Mouse (Mus musculus) kidney, postnatal 4 days (tissue): ENCODE measurements around the gene Zfp786.

Experiments used
- DNase-seq, 2 experiments: peaks; one replicate each; pipeline ENCODE4 v3.0.0; 2021; ENCODE audit warnings: mixed read lengths in 2 of 2

Gene Zfp786

DNA sequence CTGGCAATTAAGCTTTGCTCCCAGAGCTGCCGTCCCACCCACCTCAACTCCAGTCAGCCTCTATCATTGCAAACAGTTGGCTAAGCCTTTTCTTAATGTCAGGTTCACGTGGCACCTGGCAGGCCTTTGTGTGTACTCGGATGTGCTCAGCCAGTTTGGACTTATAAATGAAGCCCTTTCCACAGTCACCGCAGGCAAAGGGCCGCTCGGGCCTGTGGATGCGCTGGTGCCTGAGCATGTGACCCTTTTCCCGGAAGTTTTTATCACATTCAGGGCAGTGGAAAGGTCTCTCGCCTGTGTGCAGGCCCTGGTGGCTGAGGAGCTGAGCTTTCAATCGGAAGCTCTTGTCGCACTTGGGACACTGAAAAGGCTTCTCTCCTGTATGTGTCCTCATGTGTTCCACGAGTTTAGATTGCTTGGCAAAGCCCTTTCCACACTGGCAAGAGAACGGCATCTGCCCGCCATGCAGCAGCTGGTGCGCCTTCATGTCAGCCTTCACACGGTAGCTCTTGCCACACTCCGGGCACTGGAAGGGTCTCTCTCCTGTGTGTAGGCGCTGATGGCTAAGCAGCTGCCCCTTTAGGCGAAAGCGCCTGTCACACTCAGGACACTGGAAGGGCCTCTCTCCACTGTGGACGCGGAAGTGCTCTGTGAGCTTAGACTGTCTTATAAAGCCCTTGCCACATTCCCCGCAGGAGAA lies 10.9 kb downstream of the Zfp786 start:
- DNase-seq = no peak

DNA sequence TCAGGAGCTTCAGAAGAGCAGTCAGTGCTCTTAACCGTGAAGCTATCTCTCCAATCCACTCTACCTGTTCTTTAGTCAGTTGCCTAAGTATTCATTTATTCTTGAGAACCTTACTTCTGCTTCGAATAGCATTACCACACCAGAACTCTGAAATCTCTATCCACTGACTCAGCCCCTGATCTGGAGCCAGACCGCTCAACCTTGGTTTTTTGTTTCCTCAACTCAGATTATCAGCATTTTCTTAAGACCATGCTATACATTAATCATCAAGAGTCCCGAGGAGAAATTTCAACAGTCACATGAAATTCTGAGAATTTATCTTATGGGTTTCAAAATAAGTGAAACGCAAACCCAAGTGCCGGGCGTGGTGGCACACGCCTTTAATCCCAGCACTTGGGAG lies 11.9 kb downstream of the Zfp786 start:
- DNase-seq = no peak

DNA sequence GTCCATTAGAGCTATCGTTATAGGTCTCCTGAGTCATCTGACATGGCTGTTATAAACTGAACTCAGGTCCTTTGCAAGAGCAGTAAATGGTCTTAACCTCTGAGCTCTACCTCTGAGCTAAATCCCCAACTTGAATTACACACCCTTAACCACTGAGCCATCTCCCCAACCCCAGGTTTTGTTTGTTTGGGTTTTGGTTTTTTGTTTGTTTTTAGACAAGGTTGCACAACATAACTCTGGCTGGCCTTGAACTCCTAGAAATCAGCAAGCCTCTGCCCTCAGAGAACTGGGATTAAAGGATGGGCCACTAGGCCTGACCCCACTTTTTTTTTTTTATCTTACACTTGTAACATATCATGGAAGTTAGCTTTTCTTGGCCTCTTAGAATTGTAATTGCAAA lies 14.5 kb downstream of the Zfp786 start:
- DNase-seq = no peak

DNA sequence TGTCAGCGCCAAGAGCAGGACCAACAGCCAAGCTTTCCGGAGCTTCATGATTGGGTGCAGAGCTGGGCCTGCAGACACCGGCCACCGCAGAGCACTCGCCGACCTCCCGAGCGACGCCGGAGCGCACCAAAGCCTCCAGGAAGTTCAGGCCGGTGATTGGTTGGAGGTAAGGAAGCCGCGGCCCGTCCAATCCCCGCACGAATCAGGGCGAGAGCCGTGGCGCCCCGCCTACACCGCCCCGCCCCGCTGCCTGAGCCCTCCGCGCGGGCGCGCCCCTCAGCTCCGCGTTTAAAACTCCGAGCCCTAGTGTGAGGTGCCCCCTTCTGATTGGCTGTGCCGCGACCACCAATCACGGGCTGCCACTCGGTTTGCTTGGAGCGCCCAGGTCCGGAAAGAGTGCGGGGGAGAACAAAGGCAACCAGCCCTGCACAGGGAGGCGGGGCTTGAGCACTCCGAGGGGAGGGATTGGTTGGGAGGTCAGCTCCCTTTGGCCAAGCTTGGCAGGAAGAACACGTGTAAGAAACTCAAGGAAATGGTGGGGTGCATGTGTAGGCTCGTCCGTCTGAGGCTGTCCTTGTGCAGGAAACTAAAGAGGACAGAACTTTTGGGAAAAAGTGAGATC lies 17.3 kb downstream of the Zfp786 start, which contains the start of gene Pdia4:
Gene Pdia4, minus strand, starts transcription at position 174 of the 622 bp plus-strand sequence.
- DNase-seq = peak; percentile 98 to 99

DNA sequence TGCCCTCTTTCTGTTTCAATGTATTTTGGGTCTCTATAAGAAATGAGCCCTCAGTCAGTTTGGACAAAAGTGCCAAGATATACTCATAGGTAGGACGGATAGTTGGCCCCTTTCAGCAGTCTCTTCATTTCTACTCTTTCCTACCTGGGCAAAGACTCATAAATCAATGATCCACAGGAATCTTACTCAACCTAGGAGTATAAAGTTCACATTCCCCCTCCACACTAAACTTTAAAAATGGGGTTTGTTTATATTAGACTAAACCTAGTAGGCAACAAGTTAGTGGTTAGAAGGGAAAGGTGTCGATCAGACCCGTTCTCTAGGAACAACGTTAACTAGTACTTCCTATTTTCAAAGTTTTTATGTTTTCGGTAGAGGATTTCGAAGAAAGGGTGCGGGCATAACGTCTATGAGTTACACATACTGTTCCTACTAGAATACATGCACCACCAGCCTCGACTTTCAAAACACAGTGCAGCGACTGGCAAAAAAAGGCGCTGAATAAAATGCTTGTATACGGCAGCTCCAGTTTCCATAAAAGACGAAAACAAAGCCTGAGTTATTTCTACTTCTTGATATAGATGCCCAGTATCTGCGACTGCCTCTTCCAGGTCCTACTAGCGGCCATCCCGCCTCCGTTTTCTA lies 18.3 kb downstream of the Zfp786 start:
- no peak for DNase-seq

DNA sequence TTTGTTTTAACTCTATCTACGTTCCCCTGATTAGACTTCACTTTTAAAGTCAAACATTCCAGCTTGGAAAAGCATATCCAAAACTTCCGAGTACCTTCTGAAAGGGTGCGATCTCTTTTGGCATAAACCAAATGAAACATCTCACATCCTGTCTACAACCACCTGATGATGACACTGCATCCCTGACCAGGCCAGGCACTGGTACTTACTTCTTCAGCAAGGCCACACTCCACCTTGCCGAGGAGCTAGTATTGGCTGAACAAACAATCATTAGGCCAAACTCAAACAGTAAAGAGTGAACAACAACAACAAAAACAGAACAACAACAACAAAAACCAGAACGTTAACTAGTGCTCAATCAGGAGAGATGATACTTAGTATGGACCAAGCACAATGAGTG lies 19.3 kb downstream of the Zfp786 start:
- DNase-seq = no peak

DNA sequence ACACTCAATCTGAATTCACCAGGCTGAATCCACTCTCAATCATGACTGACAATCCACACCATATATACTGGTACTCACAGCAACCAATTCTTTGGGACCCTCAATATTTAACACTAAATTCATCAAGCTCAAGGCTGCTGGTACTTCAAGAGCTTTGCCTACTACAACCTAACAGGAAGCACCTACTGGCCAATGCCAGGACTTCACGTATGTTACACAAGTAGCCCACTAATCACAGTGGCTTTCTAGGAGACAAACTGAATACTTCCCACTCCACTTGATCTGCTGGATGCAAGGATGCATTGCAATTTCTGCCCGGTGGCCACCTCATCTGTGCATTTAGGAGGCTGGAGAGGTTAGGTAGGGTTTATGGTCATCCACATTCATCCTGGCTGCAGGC lies 20.5 kb downstream of the Zfp786 start:
- DNase-seq = no peak

DNA sequence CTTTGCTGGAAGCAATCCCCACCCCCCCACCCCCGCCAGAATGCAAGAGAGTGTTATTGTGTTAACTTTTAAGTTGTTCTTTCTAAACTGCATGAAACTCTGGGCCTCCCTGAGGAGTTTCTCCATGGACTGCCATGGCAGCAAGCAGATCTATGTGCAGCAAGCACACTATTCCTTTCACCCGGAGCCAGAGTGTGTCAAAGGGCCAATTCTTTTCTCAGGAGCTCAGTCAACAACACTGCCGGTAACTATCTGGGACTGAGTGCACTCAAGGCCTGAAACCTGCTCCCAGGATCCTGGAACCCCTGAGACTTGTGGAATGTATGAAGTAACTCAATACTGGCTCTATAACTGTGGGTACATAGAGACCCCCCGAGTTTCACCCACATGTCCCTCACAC lies 21.6 kb downstream of the Zfp786 start:
- no peak for DNase-seq

DNA sequence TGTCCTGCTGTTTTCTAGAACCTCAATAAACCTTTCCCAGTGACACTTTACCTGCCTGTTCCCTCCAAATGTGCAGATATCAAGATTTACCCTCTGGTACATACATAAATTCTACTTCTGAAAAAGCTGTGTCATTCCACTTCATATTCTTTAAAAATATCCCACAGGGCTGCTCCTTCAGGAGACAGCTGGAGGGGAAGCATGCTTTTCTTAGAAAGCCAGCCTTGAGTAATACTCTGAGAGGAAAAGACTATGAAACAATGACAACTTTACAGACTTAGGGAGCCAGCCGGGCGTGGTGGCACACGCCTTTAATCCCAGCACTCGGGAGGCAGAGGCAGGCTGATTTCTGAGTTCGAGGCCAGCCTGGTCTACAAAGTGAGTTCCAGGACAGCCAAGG lies 22.1 kb downstream of the Zfp786 start:
- no peak for DNase-seq

DNA sequence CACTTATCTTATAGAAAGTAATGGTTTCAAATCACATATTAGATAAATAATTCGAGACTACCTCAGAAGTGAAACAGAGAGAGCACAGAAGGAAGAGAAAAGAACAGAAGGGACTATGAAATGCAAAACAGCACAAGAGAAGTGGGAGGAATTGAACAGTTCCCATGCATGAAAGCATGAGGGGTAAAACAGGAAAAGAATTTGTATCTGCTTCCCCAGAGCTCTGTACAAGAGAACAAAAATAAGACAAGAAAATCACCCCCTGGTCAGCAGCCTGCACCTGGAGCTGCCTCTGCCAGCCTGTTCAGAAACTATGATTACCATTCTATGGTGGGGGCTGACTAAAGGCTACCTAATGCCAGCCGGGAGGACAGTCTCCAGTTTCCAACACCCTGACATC lies 23.2 kb downstream of the Zfp786 start:
- DNase-seq = no peak

DNA sequence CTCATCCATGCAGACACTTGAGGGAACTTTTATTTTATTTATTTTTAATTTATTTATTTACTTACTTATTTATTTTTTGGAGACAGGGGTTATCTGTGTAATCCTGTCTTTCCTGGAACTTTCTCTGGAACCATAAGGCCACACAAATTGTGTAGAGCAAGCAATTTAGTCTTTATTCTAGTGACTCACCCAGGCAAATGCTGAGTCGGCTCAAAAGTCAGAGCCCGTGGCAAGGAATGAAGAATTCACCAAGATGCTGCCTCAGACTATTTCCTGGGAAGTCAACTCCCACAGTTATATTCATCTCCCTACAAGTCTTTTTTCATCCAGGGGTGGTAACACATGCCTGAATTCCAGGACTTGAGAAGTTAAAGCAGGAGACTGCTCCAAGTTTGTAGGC lies 25.1 kb downstream of the Zfp786 start:
- DNase-seq = no peak

DNA sequence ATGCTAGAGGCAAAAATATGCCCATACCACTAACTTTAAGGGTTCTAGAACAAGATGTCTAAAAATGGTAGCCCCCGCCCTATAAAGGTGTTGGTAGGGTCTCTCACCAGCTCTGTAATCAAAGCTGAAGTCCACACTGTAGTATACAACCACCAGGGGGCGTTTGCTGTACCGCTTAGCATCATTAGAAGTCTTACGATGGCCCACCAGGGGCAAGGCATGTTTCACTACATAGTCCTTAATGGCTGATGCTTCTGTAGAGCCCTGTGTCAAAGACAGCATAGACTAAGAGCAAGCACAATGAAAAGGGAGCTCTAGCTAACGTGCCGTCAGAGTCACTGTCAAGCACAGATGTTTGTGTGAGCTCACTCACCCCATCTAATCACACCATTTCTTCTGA lies 31.6 kb downstream of the Zfp786 start:
- DNase-seq = peak; percentile 70 to 78

DNA sequence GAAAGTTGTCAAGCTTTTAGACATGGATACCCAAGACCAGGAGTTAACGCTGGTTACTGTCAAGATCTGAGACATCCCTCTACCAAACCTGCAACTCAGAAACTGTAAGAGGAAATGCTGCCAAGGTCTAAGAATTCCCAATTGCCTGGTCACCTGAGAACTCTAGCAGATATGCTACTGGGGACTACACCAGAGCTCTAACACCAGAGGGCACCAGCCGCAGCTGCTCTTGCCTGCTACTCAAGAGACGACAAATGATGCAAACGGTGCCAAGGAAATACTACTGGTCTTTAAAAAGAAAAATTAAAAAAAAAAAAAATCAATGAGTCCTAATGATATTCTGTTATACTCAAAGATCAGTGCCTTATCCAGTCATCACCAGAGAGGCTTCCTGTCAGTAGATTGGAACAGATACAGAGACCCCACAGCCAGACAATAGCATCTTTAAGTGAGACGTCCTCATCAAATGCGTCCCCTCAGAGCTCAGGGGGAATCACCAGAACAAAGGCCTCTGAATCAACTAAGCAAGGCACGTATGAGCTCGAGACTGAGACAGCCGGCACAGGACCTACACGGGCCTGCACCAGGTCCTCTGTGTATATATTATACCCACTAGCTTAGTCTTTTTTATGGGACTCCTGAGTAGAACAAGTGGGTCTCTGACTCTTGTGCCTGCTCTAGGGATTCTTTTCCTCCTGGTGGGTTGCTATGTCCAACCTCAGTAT lies 36.4 kb downstream of the Zfp786 start:
- DNase-seq = peak; percentile 49 to 69

DNA sequence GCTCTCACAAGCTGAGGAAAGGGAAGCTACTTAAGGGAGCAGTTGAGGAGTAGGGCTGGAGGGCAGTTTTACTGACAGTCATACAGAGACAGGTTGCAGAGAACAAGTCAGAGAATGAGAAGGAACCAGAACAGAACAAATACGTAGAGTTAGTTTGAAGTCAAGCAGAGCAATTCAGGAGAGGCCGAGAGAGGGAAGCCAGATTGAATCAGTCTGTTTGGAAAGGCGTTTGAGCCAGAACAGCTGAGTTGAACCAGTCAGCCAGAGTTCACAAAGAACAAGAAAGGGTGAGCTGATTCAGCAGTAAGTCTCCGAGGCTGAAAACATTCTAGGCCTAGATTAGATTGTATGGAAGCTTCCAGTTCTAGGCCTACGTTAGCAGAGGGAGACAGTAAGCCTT lies 37.4 kb downstream of the Zfp786 start:
- DNase-seq = no peak

DNA sequence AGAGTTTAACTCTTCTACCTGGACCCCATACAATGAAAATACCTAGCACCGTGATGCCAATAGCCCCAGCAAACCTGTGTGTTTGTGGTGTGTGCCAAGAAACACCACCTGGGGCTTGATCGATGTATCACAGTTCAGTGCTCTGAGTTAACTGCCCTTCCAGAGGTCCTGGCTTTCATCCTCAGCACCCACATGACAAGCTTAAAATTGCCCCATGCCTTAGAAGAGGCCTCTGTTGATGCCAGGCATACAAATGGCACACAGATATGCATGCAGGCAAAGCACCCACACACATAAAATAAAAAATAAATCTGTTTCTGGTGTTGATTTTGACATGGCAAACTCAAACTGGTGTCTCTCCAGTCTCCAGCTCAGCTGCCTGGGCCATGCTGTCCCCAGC lies 38.1 kb downstream of the Zfp786 start:
- no peak for DNase-seq

DNA sequence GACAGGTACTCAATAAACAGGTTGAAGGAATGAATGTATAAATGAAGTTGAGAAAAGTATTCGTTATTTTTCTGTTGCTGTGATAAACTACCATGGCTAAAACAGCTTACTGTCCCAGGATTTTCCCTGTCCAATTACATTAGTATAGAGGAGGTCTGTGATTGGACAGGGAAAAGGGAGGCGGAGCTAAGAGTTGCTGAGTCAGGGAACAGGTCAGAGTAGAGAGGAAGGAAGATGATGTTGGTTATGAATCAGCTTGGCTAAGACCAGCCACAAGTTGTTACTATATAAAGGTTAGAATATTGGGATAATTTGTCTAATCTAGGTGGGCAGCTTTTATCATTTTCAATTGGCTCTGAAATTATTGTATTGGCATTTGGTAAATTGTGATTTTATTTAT lies 39.9 kb downstream of the Zfp786 start:
- peak; percentile 39 to 56 for DNase-seq

DNA sequence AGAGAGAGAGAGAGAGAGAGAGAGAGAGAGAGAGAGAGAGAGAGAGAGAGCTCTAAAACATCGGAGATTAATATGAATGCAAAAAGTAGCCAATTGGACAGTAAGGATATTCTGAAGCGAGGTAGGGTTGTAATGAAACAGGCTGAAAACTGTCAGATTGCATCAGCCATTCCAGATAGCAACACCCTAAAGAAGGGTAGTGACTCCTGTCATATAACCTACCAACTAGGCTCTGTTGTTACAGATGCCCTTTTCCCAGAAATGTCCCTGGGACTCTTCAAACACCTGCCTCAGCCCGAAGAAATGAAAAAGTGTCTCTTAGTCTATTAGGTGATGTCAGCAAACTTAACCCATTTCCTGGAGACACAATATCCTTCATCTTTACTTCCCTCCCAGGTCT lies 41.8 kb downstream of the Zfp786 start:
- DNase-seq = no peak

DNA sequence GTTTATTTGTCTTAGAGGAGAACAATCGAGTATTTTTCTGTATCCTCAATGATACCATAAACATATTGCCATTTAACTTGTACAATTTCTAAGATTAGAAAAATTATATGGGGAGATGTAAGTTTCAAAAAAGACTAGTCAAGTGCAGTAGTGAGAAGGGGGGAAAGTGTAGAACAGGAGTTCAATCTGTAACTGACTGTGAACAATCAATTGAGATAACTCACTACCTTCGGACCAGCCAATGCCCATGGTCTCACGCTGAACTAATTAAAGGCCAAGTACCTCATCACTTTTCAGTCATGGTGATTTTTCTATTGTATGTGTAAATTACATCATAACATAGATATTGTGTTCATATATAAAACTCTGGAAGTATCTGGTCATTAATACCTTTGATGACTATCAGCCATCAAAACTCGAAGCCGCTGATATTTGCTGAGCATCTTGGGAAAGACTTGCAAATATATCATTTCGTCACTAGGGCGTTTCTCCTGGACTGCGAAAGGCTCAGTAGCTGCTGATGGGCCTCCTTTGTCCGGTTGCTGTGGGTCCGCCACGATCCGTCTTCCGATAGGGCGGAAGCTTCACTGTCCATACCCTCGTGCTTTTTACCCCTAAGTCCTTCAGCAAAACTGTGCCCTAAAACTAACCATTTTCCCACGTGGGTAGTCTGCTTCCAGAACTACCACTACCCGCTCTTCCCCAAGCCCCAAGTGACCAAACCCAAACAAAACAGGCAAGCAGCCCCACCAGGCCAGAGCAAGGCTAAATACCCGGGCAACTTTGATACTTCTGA lies 42.5 kb downstream of the Zfp786 start:
- DNase-seq = peak; percentile 78 to 88

DNA sequence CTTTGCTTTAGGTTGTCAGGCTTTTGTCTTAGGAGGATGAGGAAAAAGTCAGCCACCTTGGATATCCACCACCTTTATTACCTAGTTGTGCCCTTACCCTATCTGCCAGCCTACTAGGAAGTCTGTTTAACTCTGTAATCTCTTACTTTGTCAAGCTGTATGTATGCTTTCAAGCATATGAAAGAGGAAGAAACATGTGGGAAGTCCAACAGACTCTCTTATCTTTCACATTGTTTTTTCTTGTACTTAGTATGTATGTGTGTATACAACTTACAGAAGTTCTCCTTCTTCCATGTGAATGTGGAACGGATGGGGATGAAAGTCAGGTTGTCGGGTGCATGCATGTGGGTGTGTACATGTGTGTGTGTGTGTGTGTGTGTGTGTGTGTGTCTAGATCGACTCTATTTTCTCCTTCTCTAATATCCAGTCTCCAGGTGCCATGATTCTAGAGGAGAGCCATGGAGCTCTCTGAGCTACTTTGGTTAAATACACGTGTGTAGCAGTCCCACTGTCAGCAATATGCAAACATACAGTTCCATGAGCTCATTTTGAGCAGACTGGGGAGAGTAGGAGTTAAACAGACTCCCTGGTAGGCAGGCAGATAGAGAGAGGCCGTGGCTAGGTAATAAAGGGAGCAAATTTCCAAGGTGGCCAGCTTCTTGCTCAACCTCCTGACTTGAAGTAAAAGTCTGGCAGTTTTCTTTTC lies 45.8 kb downstream of the Zfp786 start:
- no peak for DNase-seq

DNA sequence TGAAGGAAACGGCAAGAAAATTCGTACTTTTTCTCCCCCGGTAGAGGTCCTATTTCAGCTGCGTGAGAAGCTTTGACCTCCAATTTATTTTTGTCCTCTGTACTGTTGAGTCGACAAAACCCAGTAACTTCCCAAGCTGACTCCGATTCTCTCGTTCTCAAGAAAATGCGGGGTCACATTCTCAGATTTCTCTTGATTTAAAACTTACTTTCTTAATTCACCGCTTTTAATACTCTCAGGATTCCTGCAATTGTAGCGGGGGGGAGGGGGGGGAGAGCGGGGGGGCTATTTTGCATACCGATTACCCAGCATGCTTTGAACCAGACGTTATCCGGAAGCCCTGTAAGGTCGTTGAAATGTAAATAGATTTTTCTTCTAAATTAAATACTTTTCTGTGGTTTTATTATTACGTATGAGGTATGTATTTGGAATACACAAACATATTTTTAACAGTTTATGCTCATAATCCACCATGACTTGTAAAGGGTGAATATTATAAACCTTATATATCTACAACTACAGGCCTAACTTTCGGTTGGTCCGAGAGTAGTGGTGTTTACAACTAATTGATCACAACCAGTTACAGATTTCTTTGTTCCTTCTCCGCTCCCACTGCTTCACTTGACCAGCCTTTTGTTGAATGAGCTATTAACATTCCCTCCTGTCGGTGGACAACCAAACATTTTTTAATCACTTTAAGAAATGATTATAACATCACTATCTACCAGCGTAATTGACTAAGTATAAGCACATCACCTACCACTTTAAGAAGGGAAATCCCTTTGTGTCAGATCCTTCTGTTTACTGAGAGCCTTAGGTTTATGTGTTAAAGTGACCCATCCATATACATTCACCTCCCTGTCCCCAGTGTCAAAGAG lies 49.3 kb downstream of the Zfp786 start:
- DNase-seq = peak in 1 of 2 experiments; percentile 47

DNA sequence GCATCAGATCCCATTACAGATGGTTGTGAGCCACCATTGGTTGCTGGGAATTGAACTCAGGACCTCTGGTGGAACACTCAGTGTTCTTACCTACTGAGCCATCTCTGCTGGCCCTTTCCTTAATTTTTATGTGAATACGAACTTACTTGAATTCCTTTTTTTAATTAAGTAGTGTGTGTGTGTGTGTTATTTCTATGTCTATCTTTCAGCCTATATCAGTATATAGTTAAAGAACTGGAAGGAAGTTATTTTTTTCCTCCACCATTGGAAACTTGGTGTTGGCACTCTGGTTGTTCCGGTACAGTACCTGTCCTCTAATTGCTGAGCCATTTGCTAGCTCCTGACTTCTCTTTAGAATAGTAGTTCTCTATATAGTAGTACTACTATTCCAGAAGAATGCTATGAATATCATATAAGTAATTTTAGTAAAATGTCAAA lies 50.1 kb downstream of the Zfp786 start:
- no peak for DNase-seq
